Mouse (Mus musculus): ENCODE measurements around the gene Rassf7.

DNA sequence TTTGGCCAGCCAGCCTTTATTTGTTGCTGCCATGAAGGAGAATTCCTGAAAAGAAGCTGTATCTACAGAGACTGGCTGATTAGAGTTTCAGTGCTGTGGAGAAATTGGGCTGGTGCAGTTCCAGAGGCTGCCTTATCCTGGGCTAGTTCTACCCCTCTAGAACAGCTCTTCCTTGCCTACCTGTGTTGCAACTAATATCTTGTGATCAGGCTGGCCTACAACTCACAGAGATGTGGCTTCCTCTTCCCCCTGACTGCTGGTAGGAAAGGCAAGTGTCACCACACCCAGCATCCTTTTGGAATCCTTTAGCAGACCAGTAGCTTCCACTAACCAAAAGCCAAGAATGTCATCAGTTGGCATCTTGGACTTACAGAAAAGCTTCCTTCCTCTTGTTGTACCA is 45.8 kb upstream of the Rassf7 start:
- TF ChIP-seq CTCF (IDR thresholded peaks at IDR 0.05; ENCODE audit: borderline replicate concordance, extremely low read depth, insufficient read depth, insufficient read length) (no peak), POLR2A (IDR thresholded peaks at IDR 0.05; ENCODE audit: borderline replicate concordance, extremely low read depth, insufficient read depth, insufficient read length, poor library complexity, severe bottlenecking) (no peak)
